Mouse (Mus musculus): ENCODE measurements around the gene Hist1h1d.

DNA sequence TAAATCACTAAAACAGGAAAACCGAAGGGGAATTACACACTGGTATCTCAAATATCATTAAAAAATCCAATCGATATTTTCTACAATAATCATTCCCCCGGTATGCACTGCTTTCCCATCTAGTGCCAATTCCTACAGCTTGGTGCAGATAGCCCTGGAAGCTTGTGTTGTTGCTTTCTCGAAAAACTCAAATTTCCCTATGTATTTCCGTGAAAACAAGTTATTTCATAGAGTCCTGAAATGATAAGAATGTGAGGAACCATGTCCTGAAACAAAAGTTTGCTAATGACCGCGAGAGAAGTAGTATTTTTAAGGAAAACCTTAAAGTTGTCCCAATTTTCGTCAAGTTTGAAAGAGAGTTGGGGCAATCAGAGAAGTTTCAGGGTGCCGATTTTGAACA lies 1.3 kb downstream of the Hist1h1d start:
- TF ChIP-seq CTCF (IDR thresholded peaks at IDR 0.05; ENCODE audit: low read depth, low read length) (no peak), TAL1 (conservative IDR thresholded peaks at IDR 0.05; ENCODE audit: low read depth, low read length) (no peak), GATA1 (IDR thresholded peaks at IDR 0.05; ENCODE audit: borderline replicate concordance, low read length) (no peak), POLR2AphosphoS5 (IDR thresholded peaks at IDR 0.05; ENCODE audit: insufficient replicate concordance, low read depth, low read length) (no peak)

Measured in G1E (cell line).